Mouse (Mus musculus): Measurements from ENCODE around the gene Acyp2. TPM values are rescaled to one million over a fixed set of nuclear protein-coding genes. Genes with fewer than 3 reads are reported as not detected.
"Not testable (repeated sequence)": the region's sequence is repeated elsewhere in the genome, so short reads cannot be mapped to it uniquely, and the experiment has no call there.

Gene Acyp2
- polyA plus RNA-seq, 1 experiment from 2014 or later: 33.5 TPM

- ATAC-seq (ENCODE audit: low read depth): no peak
- WGBS: 80% methylated on average over 6 of the region's 6 CpGs
These were observed 18.9 kb downstream of the Acyp2 start for GRCm38 (mm10) chr11:30630514-30630913.

GRCm38 (mm10) chr11:30623218-30623617 lies 26.2 kb downstream of the Acyp2 start:
- Histone ChIP-seq H3K27me3 (ENCODE audit: control insufficient read depth, insufficient read depth, low read depth, low read length) (no peaks in the 10 kb centered on the region), H3K4me1 (replicated peaks; ENCODE audit: control insufficient read depth, insufficient read depth, low read length) (no peaks in the 10 kb centered on the region), H3K4me3 (ENCODE audit: low read length) (no peak overlapping the region), H3K9me3 (ENCODE audit: control insufficient read depth, low read length) (no peaks in the 10 kb centered on the region), H3K4me2 (ENCODE audit: low read depth, low read length) (no peak overlapping the region), H3K9ac (ENCODE audit: low read length) (no peak overlapping the region), H3K36me3 (ENCODE audit: control insufficient read depth, insufficient read depth, low read length) (peaks cover 4% of the 10 kb centered on the region; the same call in 1 of the 2 replicates), H3K27ac (ENCODE audit: low read length) (no peak overlapping the region)
- ATAC-seq (ENCODE audit: low read depth): no peak
- WGBS: 77% methylated on average over 2 of the region's 2 CpGs

More at GRCm38 (mm10) chr11:30630514-30630913, 18.9 kb downstream of the Acyp2 start:
- H3K9me3 ChIP-seq (ENCODE audit: control insufficient read depth, low read length): no peaks in the 10 kb centered on the region
- H3K27me3 ChIP-seq (ENCODE audit: control insufficient read depth, insufficient read depth, low read depth, low read length): no peaks in the 10 kb centered on the region
- no peak overlapping the region for H3K9ac ChIP-seq (ENCODE audit: low read length)
- no peak overlapping the region for H3K4me2 ChIP-seq (ENCODE audit: low read depth, low read length)
- H3K4me1 ChIP-seq (replicated peaks; ENCODE audit: control insufficient read depth, insufficient read depth, low read length): no peaks in the 10 kb centered on the region
- H3K36me3 ChIP-seq (ENCODE audit: control insufficient read depth, insufficient read depth, low read length): peaks cover 4% of the 10 kb centered on the region; the same call in 1 of the 2 replicates
- H3K4me3 ChIP-seq (ENCODE audit: low read length): no peak overlapping the region
- H3K27ac ChIP-seq (ENCODE audit: low read length): no peak overlapping the region

GRCm38 (mm10) chr11:30621386-30622363 lies 27.7 kb downstream of the Acyp2 start:
- ATAC-seq (ENCODE audit: low read depth); H3K4me2 ChIP-seq (ENCODE audit: low read depth, low read length); H3K9ac ChIP-seq (ENCODE audit: low read length); H3K4me3 ChIP-seq (ENCODE audit: low read length); H3K27ac ChIP-seq (ENCODE audit: low read length); H3K9me3 ChIP-seq (ENCODE audit: control insufficient read depth, low read length); H3K4me1 ChIP-seq (replicated peaks; ENCODE audit: control insufficient read depth, insufficient read depth, low read length); H3K27me3 ChIP-seq (ENCODE audit: control insufficient read depth, insufficient read depth, low read depth, low read length); H3K36me3 ChIP-seq (ENCODE audit: control insufficient read depth, insufficient read depth, low read length): not testable (repeated sequence)
- WGBS: 85% methylated on average over 1 of the region's 1 CpGs

- H3K36me3 ChIP-seq (ENCODE audit: control insufficient read depth, insufficient read depth, low read length): no peaks in the 10 kb centered on the region
- no peak overlapping the region for H3K9ac ChIP-seq (ENCODE audit: low read length)
- H3K4me3 ChIP-seq (ENCODE audit: low read length): no peak overlapping the region
- peak overlapping the region; percentile 69 for H3K27ac ChIP-seq (ENCODE audit: low read length)
- H3K9me3 ChIP-seq (ENCODE audit: control insufficient read depth, low read length): no peaks in the 10 kb centered on the region
- 67% methylated on average over 4 of the region's 4 CpGs for WGBS
- peak; percentile 59; the same call in 1 of the 2 replicates for ATAC-seq (ENCODE audit: low read depth)
- no peaks in the 10 kb centered on the region for H3K27me3 ChIP-seq (ENCODE audit: control insufficient read depth, insufficient read depth, low read depth, low read length)
- no peak overlapping the region for H3K4me2 ChIP-seq (ENCODE audit: low read depth, low read length)
- H3K4me1 ChIP-seq (replicated peaks; ENCODE audit: control insufficient read depth, insufficient read depth, low read length): peaks cover 3% of the 10 kb centered on the region; the same call in 1 of the 2 replicates
These were observed 31.2 kb downstream of the Acyp2 start for GRCm38 (mm10) chr11:30618235-30618634.

- no peaks in the 10 kb centered on the region for H3K27me3 ChIP-seq (ENCODE audit: control insufficient read depth, insufficient read depth, low read depth, low read length)
- H3K27ac ChIP-seq (ENCODE audit: low read length): peak overlapping the region; percentile 55
- 15% methylated on average over 2 of the region's 2 CpGs for WGBS
- no peaks in the 10 kb centered on the region for H3K9me3 ChIP-seq (ENCODE audit: control insufficient read depth, low read length)
- peak; percentile 76; the same call in 1 of the 2 replicates for ATAC-seq (ENCODE audit: low read depth)
- no peak overlapping the region for H3K9ac ChIP-seq (ENCODE audit: low read length)
- H3K4me1 ChIP-seq (replicated peaks; ENCODE audit: control insufficient read depth, insufficient read depth, low read length): peaks cover 3% of the 10 kb centered on the region; the same call in 1 of the 2 replicates
- H3K4me3 ChIP-seq (ENCODE audit: low read length): no peak overlapping the region
- no peak overlapping the region for H3K4me2 ChIP-seq (ENCODE audit: low read depth, low read length)
- H3K36me3 ChIP-seq (ENCODE audit: control insufficient read depth, insufficient read depth, low read length): no peaks in the 10 kb centered on the region
These were observed 31.8 kb downstream of the Acyp2 start for GRCm38 (mm10) chr11:30617571-30618097.

GRCm38 (mm10) chr11:30615977-30616376 lies 33.4 kb downstream of the Acyp2 start:
- Histone ChIP-seq H3K4me2 (ENCODE audit: low read depth, low read length) (no peak overlapping the region), H3K9me3 (ENCODE audit: control insufficient read depth, low read length) (no peaks in the 10 kb centered on the region), H3K27me3 (ENCODE audit: control insufficient read depth, insufficient read depth, low read depth, low read length) (no peaks in the 10 kb centered on the region), H3K36me3 (ENCODE audit: control insufficient read depth, insufficient read depth, low read length) (no peaks in the 10 kb centered on the region), H3K4me1 (replicated peaks; ENCODE audit: control insufficient read depth, insufficient read depth, low read length) (peaks cover 3% of the 10 kb centered on the region; the same call in 1 of the 2 replicates), H3K9ac (ENCODE audit: low read length) (no peak overlapping the region), H3K4me3 (ENCODE audit: low read length) (no peak overlapping the region), H3K27ac (ENCODE audit: low read length) (no peak overlapping the region)
- ATAC-seq (ENCODE audit: low read depth): no peak
- WGBS: 89% methylated on average over 1 of the region's 1 CpGs

GRCm38 (mm10) chr11:30613916-30614546 lies 35.4 kb downstream of the Acyp2 start:
- no peaks in the 10 kb centered on the region for H3K36me3 ChIP-seq (ENCODE audit: control insufficient read depth, insufficient read depth, low read length)
- no peak overlapping the region for H3K9ac ChIP-seq (ENCODE audit: low read length)
- H3K9me3 ChIP-seq (ENCODE audit: control insufficient read depth, low read length): no peaks in the 10 kb centered on the region
- H3K4me2 ChIP-seq (ENCODE audit: low read depth, low read length): no peak overlapping the region
- H3K4me3 ChIP-seq (ENCODE audit: low read length): no peak overlapping the region
- no peak overlapping the region for H3K27ac ChIP-seq (ENCODE audit: low read length)
- peaks cover 3% of the 10 kb centered on the region; the same call in 1 of the 2 replicates for H3K4me1 ChIP-seq (replicated peaks; ENCODE audit: control insufficient read depth, insufficient read depth, low read length)
- 86% methylated on average over 1 of the region's 1 CpGs for WGBS
- no peaks in the 10 kb centered on the region for H3K27me3 ChIP-seq (ENCODE audit: control insufficient read depth, insufficient read depth, low read depth, low read length)
- ATAC-seq (ENCODE audit: low read depth): no peak

- Histone ChIP-seq H3K27ac (ENCODE audit: low read length) (no peak overlapping the region), H3K9ac (ENCODE audit: low read length) (no peak overlapping the region), H3K9me3 (ENCODE audit: control insufficient read depth, low read length) (no peaks in the 10 kb centered on the region), H3K4me1 (replicated peaks; ENCODE audit: control insufficient read depth, insufficient read depth, low read length) (peaks cover 2% of the 10 kb centered on the region; the same call in 1 of the 2 replicates), H3K4me3 (ENCODE audit: low read length) (no peak overlapping the region), H3K4me2 (ENCODE audit: low read depth, low read length) (no peak overlapping the region), H3K27me3 (ENCODE audit: control insufficient read depth, insufficient read depth, low read depth, low read length) (no peaks in the 10 kb centered on the region), H3K36me3 (ENCODE audit: control insufficient read depth, insufficient read depth, low read length) (no peaks in the 10 kb centered on the region)
- ATAC-seq (ENCODE audit: low read depth): no peak
These were observed 36.7 kb downstream of the Acyp2 start for GRCm38 (mm10) chr11:30612699-30613098.

GRCm38 (mm10) chr11:30609247-30609646 lies 40.1 kb downstream of the Acyp2 start:
- H3K9me3 ChIP-seq (ENCODE audit: control insufficient read depth, low read length): no peaks in the 10 kb centered on the region
- no peak overlapping the region for H3K4me2 ChIP-seq (ENCODE audit: low read depth, low read length)
- no peak overlapping the region for H3K27ac ChIP-seq (ENCODE audit: low read length)
- no peak for ATAC-seq (ENCODE audit: low read depth)
- WGBS: 100% methylated on average over 1 of the region's 1 CpGs
- H3K27me3 ChIP-seq (ENCODE audit: control insufficient read depth, insufficient read depth, low read depth, low read length): no peaks in the 10 kb centered on the region
- no peaks in the 10 kb centered on the region for H3K4me1 ChIP-seq (replicated peaks; ENCODE audit: control insufficient read depth, insufficient read depth, low read length)
- H3K36me3 ChIP-seq (ENCODE audit: control insufficient read depth, insufficient read depth, low read length): no peaks in the 10 kb centered on the region
- H3K4me3 ChIP-seq (ENCODE audit: low read length): no peak overlapping the region
- H3K9ac ChIP-seq (ENCODE audit: low read length): no peak overlapping the region

Measured in lung, embryonic 16.5 days (tissue).